Mouse (Mus musculus): Measurements from ENCODE around the gene Them7. TPM values are rescaled to one million over a fixed set of nuclear protein-coding genes. Genes with fewer than 3 reads are reported as not detected.

Gene Them7
- polyA plus RNA-seq, 1 experiment from 2014 or later, result not detected

DNA sequence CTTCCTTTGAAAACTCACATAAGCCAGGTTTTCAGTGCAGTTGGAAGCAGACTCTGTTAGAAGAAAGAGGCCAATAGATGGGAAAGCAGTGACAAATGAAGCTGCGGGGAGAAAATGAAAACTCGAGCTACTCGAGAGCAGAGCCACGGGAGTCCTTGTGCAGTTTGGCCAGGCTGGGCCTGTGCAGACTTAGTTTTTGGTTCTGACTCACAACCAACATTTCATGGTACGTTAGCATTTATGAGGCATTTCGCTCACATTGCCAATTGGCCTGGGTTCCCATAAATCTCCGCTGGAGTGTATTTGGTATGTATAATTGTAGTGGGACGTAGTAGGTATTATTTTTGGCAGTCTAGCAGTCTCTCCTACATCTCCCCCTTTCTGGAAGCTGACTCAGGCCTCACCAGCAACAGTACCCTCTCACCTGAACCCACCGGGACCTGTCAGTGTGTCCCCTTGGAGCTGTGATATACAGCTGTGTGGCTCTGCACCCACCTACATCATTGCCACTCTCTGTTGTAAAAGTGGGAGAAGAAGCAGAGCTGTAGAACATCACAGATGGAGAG is 3.3 kb upstream of the Them7 start:
- no peaks in the 10 kb centered on the region for H3K79me2 ChIP-seq (ENCODE audit: inconsistent target)
- H3K4me3 ChIP-seq (ENCODE audit: inconsistent target), result no peak overlapping the region
- H3K36me3 ChIP-seq (ENCODE audit: inconsistent target), result no peaks in the 10 kb centered on the region
- 95% methylated on average over 9 of the region's 9 CpGs for WGBS (ENCODE audit: missing documents)
- no peak overlapping the region for H3K27ac ChIP-seq

DNA sequence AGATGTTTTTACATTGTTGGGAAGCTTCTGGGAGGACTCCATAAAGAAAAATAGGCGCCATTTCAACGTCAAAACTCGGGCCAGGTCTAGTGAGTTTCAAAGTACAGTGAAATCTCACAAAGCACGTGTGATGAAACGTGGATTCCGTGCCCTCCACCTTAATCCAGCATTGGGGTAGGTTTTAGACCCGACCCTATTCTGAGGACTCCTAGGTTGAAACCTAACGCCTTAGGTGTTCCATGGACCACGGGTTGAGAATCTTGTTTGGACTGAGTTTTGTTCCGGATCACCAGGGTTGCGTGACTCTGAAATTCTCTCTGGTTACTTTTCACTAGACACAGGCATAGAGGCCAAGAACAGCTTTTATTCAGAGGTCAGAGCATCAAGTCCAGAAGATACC is 514 bp upstream of the Them7 start:
- Histone ChIP-seq H3K36me3 (ENCODE audit: inconsistent target) (no peaks in the 10 kb centered on the region), H3K4me3 (ENCODE audit: inconsistent target) (no peak overlapping the region), H3K27ac (no peak overlapping the region), H3K79me2 (ENCODE audit: inconsistent target) (no peaks in the 10 kb centered on the region)
- 88% methylated on average over 11 of the region's 11 CpGs for WGBS (ENCODE audit: missing documents)

DNA sequence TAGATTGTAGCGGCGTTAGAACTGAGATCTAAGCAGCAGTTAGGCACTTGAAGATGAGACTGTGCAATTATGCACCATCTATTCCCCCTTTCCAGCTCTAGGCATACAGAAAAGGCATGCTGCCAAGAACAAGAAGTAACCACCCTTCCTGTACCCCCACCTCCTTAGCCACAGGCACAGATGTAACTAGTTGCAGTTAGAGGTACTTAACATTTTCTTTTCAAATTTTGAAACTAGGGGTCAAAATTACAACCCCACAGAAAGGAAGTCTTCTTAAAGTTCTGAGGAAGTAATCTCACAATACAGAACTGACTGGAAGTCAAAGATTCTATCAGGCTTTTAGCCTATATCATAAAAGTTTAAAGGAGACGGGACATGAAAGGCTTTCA is 861 bp downstream of the Them7 start:
- Histone ChIP-seq H3K36me3 (ENCODE audit: inconsistent target) (no peaks in the 10 kb centered on the region), H3K4me3 (ENCODE audit: inconsistent target) (no peak overlapping the region), H3K27ac (no peak overlapping the region), H3K79me2 (ENCODE audit: inconsistent target) (no peaks in the 10 kb centered on the region)
- 4% methylated on average over 3 of the region's 3 CpGs for WGBS (ENCODE audit: missing documents)

DNA sequence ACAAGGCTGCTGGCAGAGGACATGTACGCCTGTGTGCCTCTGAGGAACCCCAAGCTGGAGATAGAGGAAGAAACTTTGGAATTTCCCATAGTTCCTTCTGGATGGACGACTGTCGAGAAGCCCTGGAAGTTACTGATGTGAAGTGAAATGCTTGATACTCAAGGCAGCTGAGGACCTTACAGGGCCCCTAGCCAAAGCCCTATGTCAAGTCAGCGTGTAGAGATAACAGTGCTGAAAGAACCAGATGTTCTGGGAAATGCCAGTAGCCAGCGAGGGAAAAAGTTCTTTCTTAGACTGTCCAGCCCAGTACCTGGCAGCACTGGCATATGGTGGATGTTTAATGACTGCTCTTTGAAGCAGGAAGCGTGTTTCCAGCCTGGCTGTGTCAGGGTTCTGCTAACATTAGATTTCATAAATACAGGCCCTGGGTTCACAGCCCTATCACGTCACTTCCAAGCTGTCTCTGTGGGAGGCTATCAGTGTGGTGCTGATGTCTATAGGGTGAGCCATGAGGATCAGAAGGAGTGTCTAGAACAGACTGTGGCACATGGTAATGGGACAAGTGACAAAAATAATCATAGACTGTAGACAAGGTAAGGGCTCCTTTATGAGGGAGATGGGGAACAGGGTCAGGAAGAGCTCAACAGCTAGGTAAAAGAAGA is 2.3 kb downstream of the Them7 start:
- WGBS (ENCODE audit: missing documents), result 79% methylated on average over 7 of the region's 7 CpGs
- Histone ChIP-seq H3K79me2 (ENCODE audit: inconsistent target) (no peaks in the 10 kb centered on the region), H3K36me3 (ENCODE audit: inconsistent target) (no peaks in the 10 kb centered on the region)

DNA sequence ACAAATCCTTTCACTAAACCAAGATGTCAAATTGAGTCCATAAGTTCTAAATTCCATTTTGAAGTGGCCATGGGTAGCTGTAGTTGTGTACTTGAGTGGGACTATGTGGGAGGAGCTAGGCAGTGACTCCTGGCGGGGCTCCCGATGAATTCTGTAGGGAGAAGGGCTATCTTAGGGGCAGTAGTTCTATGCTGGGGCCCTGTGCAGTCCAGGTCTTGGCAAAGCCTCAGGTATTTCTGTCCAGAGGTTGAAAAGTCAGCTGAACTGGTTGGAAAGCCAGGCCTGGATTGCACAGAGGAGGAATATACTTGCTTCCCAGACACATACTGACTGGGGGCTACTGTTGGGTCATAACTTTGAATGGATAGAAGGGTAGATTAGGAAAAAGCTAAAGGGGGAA is 4.3 kb downstream of the Them7 start:
- H3K36me3 ChIP-seq (ENCODE audit: inconsistent target), result no peaks in the 10 kb centered on the region
- no peaks in the 10 kb centered on the region for H3K79me2 ChIP-seq (ENCODE audit: inconsistent target)
- H3K27ac ChIP-seq, result no peak overlapping the region
- WGBS (ENCODE audit: missing documents), result 86% methylated on average over 2 of the region's 2 CpGs
- no peak overlapping the region for H3K4me3 ChIP-seq (ENCODE audit: inconsistent target)

More for the DNA sequence above, 2.3 kb downstream of the Them7 start:
- Histone ChIP-seq H3K27ac (no peak overlapping the region), H3K4me3 (ENCODE audit: inconsistent target) (no peak overlapping the region)

DNA sequence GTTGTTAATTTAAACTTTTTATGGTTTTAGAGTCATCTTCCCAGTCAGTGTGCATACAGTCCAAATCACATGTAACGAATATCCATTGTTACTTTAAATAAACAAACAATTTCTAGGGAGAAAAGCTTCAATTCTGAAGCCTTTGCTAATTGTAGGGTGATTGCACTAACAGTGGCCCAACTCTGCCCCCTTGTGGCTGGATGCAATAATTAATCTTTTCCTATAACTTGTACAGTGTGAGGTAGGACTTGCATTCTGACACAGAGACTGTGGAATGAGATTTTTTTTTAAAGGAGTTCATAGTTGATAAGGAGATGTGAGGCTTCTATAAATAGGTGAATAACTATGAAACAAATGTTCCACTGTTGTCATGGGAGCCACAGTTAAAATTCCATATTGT is 6.2 kb downstream of the Them7 start:
- WGBS (ENCODE audit: missing documents), result 0% methylated on average over 1 of the region's 1 CpGs
- no peaks in the 10 kb centered on the region for H3K36me3 ChIP-seq (ENCODE audit: inconsistent target)

DNA sequence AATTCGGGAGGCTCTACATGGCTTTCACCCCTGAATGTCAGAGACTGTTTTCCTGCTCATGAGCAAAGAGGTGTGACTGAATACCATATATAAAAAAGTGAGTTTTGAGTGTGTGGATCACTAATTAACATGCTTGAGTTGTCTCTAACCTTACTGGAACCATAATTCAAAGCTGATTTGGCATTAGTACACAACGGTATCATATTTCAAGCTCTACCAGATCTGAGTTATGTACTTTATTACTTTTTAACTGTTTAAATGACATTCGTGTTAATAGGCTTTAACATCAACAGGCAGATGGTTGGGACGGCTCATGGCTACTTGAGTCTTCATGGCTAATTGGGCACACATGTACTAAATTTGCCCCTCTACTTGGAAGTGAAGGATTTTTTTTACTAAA is 8.3 kb downstream of the Them7 start:
- 67% methylated on average over 4 of the region's 4 CpGs for WGBS (ENCODE audit: missing documents)
- Histone ChIP-seq H3K27ac (no peak overlapping the region), H3K36me3 (ENCODE audit: inconsistent target) (no peaks in the 10 kb centered on the region)

More for the DNA sequence above, 6.2 kb downstream of the Them7 start:
- Histone ChIP-seq H3K4me3 (ENCODE audit: inconsistent target) (no peak overlapping the region), H3K79me2 (ENCODE audit: inconsistent target) (no peaks in the 10 kb centered on the region), H3K27ac (no peak overlapping the region)

DNA sequence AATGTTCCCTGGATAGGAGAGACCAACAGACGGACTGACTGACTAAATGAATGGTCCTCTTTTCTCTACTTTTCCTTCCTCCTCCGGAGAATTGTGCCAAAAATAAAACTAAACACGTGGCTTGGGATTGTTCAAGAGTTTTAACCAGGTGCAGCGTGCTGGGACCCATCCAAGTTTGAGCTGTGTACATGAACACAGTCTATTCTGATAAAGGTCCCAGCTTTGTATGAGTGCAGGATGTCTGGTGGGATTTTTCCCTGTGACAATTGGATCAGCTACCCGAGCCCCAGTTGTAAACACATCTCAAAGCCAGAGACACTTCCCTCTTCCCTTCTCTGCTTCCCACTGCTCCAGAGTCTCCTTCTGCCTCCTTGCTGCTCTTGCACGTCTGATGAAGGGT is 10.2 kb downstream of the Them7 start:
- Histone ChIP-seq H3K36me3 (ENCODE audit: inconsistent target) (no peaks in the 10 kb centered on the region), H3K27ac (no peak overlapping the region), H3K4me3 (ENCODE audit: inconsistent target) (no peak overlapping the region), H3K79me2 (ENCODE audit: inconsistent target) (no peaks in the 10 kb centered on the region)
- WGBS (ENCODE audit: missing documents), result 48% methylated on average over 6 of the region's 6 CpGs

More for the DNA sequence above, 8.3 kb downstream of the Them7 start:
- Histone ChIP-seq H3K4me3 (ENCODE audit: inconsistent target) (no peak overlapping the region), H3K79me2 (ENCODE audit: inconsistent target) (no peaks in the 10 kb centered on the region)

DNA sequence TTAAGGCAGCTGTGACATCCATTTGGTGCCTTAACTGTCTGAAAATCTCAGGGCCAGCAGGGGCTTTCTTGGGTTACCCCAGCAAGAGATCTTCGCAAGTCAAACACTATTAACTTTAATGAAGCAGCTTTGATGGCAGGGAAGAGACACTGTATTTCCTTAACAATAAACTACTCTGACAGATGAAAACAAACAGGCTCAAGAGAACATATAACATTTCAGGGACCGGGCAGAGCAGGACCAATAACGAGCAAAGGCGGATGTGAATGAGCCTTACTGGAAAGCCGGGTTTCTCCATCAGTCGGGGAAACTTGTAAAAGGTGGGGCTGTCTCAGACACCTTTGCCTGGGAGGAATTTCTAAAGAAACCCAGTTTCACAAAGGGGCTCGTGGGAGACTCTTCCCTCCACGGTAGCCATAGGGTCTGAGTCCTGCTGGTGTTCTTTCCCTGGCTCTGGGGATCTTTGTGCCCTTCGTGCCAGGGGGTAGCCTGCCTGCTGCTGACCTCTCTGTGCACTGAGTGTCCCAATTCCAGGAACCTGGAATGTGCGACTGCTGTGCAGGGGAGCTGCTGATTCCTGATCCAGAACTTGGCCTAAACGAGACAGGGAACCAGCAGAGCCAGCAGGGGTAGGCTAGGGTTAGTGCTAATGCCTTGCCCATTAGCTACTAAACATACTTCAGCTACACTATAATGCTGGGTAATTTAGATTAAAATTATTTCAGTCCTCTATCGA is 11.4 kb downstream of the Them7 start:
- Histone ChIP-seq H3K36me3 (ENCODE audit: inconsistent target) (no peaks in the 10 kb centered on the region), H3K27ac (no peak overlapping the region), H3K79me2 (ENCODE audit: inconsistent target) (no peaks in the 10 kb centered on the region), H3K4me3 (ENCODE audit: inconsistent target) (no peak overlapping the region)
- 86% methylated on average over 12 of the region's 12 CpGs for WGBS (ENCODE audit: missing documents)

DNA sequence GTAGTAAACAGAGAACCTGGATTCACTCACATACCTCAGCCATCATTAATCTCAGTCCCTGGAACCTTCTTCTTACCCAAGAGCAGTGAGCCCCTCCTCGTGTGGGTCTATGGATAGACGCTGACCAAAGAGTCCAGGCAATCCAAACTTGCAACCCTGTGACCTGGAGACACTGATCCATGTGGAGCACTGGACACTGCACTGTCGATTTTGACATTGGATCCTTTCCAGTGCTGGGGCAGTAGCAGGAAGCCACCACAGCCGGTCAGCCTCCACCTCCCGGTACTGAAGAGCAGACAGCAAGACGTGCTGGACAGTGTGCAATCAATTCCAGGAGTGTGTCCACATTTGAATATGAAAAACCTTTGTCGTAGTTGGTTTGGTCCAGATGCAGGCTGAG is 13.3 kb downstream of the Them7 start:
- Histone ChIP-seq H3K79me2 (ENCODE audit: inconsistent target) (no peaks in the 10 kb centered on the region), H3K36me3 (ENCODE audit: inconsistent target) (no peaks in the 10 kb centered on the region), H3K4me3 (ENCODE audit: inconsistent target) (no peak overlapping the region), H3K27ac (no peak overlapping the region)
- 85% methylated on average over 7 of the region's 7 CpGs for WGBS (ENCODE audit: missing documents)

DNA sequence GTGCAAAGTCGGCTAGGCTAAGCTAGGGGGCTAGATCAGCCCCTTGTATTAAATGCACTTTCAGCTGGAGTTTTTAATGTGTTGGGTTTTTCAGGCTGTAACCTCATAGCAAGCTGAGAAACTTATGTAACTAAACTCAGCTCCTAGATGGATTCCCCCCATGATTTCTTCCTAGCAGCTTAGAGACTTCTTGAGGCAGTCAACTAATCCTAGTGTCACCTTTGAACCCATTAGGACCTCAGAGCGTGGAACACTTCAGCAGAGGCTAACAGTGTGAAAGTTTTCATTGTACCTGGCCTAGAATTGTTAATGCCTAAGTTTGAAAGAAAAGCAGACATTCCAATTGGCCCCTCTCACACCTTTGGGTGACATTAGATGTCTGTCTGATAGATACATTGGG is 13.7 kb downstream of the Them7 start:
- H3K36me3 ChIP-seq (ENCODE audit: inconsistent target), result no peaks in the 10 kb centered on the region
- no peaks in the 10 kb centered on the region for H3K79me2 ChIP-seq (ENCODE audit: inconsistent target)
- WGBS (ENCODE audit: missing documents), result 88% methylated on average over 2 of the region's 2 CpGs
- no peak overlapping the region for H3K4me3 ChIP-seq (ENCODE audit: inconsistent target)
- H3K27ac ChIP-seq, result no peak overlapping the region

DNA sequence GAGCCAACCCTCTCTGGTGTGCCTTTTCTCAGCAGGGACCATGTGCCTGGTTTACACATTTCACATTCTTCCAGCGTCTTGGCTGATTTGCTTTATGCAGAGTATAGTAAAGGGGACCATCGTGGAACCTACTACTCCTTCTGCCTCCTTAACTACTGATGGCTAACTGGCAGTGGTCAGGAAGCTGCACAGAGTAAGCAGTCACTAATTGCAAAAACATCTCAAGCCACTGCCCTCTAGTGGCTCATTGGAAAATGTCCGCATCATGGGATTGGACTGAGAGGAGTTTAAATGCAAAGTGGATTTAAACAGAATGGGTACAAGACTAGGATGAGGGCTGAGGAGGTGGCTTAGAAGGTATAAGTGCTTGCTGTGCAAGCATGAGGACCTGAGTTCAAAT is 14.7 kb downstream of the Them7 start:
- Histone ChIP-seq H3K27ac (no peak overlapping the region), H3K79me2 (ENCODE audit: inconsistent target) (no peaks in the 10 kb centered on the region), H3K36me3 (ENCODE audit: inconsistent target) (no peaks in the 10 kb centered on the region), H3K4me3 (ENCODE audit: inconsistent target) (no peak overlapping the region)
- WGBS (ENCODE audit: missing documents), result 32% methylated on average over 3 of the region's 3 CpGs

DNA sequence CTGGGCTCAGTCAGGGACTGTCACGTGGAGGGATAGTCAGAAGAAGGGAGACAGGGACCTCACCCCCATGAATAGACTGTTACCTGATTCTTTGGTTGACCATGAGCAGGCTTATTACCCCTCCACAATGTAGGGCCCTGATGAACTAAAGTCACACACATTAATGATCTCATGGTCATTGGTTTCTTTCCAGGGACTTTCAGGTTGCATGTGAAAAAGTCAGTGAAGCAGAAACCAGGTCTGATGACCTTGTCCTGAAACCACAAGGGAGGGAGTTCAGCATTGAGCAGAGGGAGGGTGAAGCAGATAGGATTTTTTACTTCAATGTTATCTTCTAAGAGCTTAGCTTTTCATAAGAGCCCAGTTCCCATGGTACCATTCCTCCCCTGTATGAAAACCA is 16.5 kb downstream of the Them7 start:
- WGBS (ENCODE audit: missing documents), result 70% methylated on average over 1 of the region's 1 CpGs

DNA sequence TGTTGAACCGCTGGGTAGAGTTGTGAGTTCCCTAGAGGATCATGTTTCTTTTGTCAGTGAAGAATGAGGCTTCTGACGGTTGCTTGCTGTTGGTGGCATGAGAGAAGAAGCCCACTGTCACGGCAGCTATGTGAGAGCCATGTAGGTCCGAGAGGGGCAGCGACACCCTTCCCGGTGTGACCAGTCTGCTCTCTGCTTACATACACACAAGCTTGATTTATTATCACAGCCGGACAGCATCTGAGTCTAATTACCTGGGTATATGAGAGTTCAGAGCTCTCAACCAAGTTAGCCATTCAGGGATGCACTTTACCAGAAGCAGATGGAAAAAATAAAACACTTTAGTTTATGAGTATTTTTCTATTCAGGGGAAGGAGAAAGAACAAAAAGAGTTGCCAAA is 18.8 kb downstream of the Them7 start:
- 93% methylated on average over 7 of the region's 7 CpGs for WGBS (ENCODE audit: missing documents)

More for the DNA sequence above, 16.5 kb downstream of the Them7 start:
- Histone ChIP-seq H3K4me3 (ENCODE audit: inconsistent target) (no peak overlapping the region), H3K79me2 (ENCODE audit: inconsistent target) (no peaks in the 10 kb centered on the region), H3K36me3 (ENCODE audit: inconsistent target) (no peaks in the 10 kb centered on the region), H3K27ac (no peak overlapping the region)

DNA sequence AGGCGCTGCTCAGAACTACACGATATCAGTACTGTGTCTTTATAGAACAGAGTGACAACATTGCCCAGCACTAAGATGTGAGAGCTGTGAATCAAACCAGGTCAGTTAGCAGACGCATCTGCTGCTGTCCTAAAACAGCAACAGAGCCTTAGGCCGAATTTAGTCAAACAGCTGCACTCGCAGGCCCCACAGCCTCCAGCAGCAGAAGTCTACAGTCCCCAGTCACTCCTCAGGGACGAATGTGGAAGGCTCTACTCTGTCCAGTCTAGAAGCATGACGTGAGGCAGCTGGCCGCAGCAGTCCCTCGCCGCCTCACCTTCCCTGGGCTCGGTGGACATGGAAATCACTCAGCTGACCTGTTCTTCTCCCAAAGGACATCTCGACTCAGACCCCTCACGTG is 20.6 kb downstream of the Them7 start:
- Histone ChIP-seq H3K4me3 (ENCODE audit: inconsistent target) (no peak overlapping the region), H3K27ac (no peak overlapping the region), H3K79me2 (ENCODE audit: inconsistent target) (no peaks in the 10 kb centered on the region), H3K36me3 (ENCODE audit: inconsistent target) (no peaks in the 10 kb centered on the region)
- WGBS (ENCODE audit: missing documents), result 91% methylated on average over 13 of the region's 13 CpGs

More for the DNA sequence above, 18.8 kb downstream of the Them7 start:
- Histone ChIP-seq H3K4me3 (ENCODE audit: inconsistent target) (no peak overlapping the region), H3K79me2 (ENCODE audit: inconsistent target) (no peaks in the 10 kb centered on the region), H3K36me3 (ENCODE audit: inconsistent target) (no peaks in the 10 kb centered on the region), H3K27ac (no peak overlapping the region)

Data from macrophage (primary cell).